Mouse (Mus musculus) liver, embryonic 14.5 days (tissue): ENCODE measurements at regions not wholly inside any gene's neighbourhood (a gene's known extent, or its start where the extent isn't known, plus 50 kb on each side); places are given as distances from the start of the nearest gene placed in this dataset.
"Not testable (repeated sequence)": the region's sequence is repeated elsewhere in the genome, so short reads cannot be mapped to it uniquely, and the experiment has no call there.

Experiments
- ATAC-seq: fragments of 200-750 bp; cut with Nextera tagmentation; 2 replicates; pipeline ENCODE4 v1.8.0; 2017; ENCODE audit warnings: moderate number of reproducible peaks, mild to moderate bottlenecking, moderate library complexity; ENCODE audit not compliant: insufficient read depth
- DNase-seq, 3 experiments: peaks; one replicate each; pipeline ENCODE4 v3.0.0-alpha.2; 2012 to 2013; ENCODE audit warnings: low read depth in 3 of 3, low spot score in 3 of 3
- H3K27ac ChIP-seq: fragments of 300-500 bp; sonication (generic); 2 replicates; pipeline ENCODE4 v1.5.1; 2014; ENCODE audit warnings: moderate library complexity, mild to moderate bottlenecking, control low read depth, inconsistent platforms
- H3K27me3 ChIP-seq: fragments of 300-500 bp; sonication (generic); 2 replicates; pipeline ENCODE4 v1.6.1; 2014; ENCODE audit warnings: mild to moderate bottlenecking, low read length, moderate library complexity; ENCODE audit not compliant: control insufficient read depth, insufficient read depth
- H3K36me3 ChIP-seq: fragments of 300-500 bp; sonication (generic); replicated peaks from 2 replicates; pipeline ENCODE4 v1.6.1; 2014; ENCODE audit warnings: low read depth; ENCODE audit not compliant: control insufficient read depth, insufficient read depth
- H3K4me1 ChIP-seq, 2 experiments: fragments of 200-500 bp in 1 of 2; fragments of 300-500 bp in 1 of 2; sonication (generic) in 1 of 2; replicated peaks; 2 replicates each; pipeline ENCODE4 v1.6.1; 2012 to 2014; ENCODE audit warnings: antibody characterized with exemption in 1 of 2, inconsistent platforms in 1 of 2, low read length in 1 of 2; ENCODE audit not compliant: control insufficient read depth in 2 of 2, insufficient read depth in 2 of 2
- H3K4me2 ChIP-seq: fragments of 300-500 bp; sonication (generic); 2 replicates; pipeline ENCODE4 v1.6.1; 2014; ENCODE audit warnings: low read depth, mild to moderate bottlenecking, control low read depth, moderate library complexity
- H3K4me3 ChIP-seq, 2 experiments: fragments of 200-500 bp in 1 of 2; fragments of 300-500 bp in 1 of 2; sonication (generic) in 1 of 2; 2 replicates each; pipeline ENCODE4 v1.5.1; 2012 to 2014; ENCODE audit warnings: low read depth in 2 of 2, low read length in 2 of 2, mild to moderate bottlenecking in 2 of 2, control low read depth in 1 of 2, inconsistent platforms in 1 of 2, moderate library complexity in 1 of 2; ENCODE audit not compliant: insufficient read depth in 1 of 2
- H3K9ac ChIP-seq: fragments of 300-500 bp; sonication (generic); replicated peaks from 2 replicates; pipeline ENCODE4 v1.6.1; 2014; ENCODE audit warnings: mild to moderate bottlenecking, control low read depth, moderate library complexity
- H3K9me3 ChIP-seq: fragments of 300-500 bp; sonication (generic); 2 replicates; pipeline ENCODE4 v1.6.1; 2016; ENCODE audit warnings: low read length, mixed read lengths; ENCODE audit not compliant: control insufficient read depth
- CTCF ChIP-seq: IDR thresholded peaks from 2 replicates; pipeline ENCODE4 v1.5.1; 2016; ENCODE audit warnings: antibody characterized with exemption, low read depth, control low read depth
- EP300 ChIP-seq: IDR thresholded peaks from 2 replicates; pipeline ENCODE4 v1.6.1; 2016; ENCODE audit warnings: antibody characterized with exemption, low read depth
- WGBS: fragments of 180-500 bp; shearing (Covaris S2); extraction: QIAGEN DNeasy Blood & Tissue Kit; methylation state at CpG from one replicate; pipeline ENCODE4 v1.1.7; 2014; ENCODE audit not compliant: insufficient replicate concordance; 5-methylcytosine and 5-hydroxymethylcytosine counted together

DNA sequence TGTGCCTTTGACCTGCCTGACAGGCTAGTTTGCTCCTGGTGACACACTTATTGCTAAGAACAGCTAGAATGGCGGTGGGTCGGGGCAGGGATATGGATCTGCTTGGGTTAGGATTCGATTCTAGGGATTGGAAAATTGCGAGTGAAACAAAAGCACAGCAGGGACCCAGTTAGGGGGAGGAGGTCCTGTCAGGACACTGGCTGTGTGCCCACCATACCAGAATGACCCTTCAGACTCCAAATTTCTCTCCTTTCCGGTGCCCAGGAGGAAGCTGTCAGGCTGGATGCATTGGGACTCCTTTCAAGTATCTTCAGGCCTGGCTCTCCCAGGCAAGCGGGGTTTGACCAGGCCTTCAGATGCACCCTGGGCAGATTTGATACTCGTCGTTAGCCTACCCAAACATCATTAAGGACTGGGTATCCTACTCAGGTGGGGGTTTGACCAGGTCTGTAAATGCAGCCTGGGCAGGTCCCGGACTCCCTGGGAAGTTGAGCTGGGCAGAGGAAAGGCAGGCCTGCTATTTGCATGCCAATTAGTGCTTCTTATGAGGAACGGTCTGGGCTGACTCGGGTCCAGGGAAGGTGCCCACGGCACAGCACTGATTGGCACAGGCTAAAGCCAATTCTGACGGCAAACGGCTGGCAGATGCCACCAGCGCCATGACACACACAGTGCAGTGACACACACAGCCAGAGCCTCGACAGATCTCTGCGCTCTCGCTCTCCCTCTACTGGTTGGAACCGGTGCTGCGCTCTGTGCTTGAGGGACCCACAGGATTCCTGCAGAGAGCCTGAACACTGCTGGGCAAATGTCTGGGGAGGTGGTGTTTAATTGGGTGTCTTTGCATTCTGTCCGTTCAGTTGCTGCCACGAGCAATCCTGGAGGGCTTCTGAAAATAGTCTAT, 403.3 kb downstream of the Ice1 start:
- Histone ChIP-seq H3K4me3 (no peak overlapping the region), H3K36me3 (no peaks in the 10 kb centered on the region), H3K27me3 (no peaks in the 10 kb centered on the region), H3K9me3 (no peaks in the 10 kb centered on the region), H3K9ac (no peak overlapping the region), H3K4me1 (no peaks in the 10 kb centered on the region), H3K4me2 (no peak overlapping the region), H3K27ac (no peak overlapping the region)
- DNase-seq (no peak), ATAC-seq (no peak)
- WGBS: 29% methylated on average over 22 of the region's 22 CpGs
- TF ChIP-seq EP300 (no peak), CTCF (peak; percentile 86)

DNA sequence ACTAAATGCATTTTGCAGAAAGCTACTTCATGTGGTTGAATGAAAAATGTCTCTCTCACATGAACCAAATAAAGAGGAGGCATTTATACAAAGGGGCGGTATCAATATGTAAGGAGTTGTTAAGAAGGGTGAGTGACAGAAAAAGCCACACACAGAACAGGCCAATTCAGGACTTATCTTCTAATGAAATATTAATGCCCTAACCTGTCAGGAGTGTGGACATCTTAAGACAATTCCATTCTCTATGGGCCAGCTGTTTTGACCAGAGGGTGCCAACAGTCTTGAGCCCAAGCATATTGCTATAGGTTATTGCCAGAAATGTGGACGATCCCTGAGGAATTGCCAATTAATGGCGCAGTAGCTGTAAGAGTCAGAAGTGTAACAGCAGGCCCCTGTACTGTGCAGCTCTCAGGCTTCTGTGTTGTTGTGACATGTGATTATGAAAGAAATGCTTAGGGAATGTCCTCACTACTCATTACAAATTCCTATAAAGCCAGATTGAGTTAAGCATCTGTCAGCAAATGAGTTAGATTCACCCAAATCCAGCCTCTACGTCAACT, 393.8 kb downstream of the Ice1 start:
- no peak overlapping the region for H3K4me2 ChIP-seq
- 71% methylated on average over 4 of the region's 4 CpGs for WGBS
- H3K9ac ChIP-seq: no peak overlapping the region
- no peaks in the 10 kb centered on the region for H3K27me3 ChIP-seq
- H3K4me1 ChIP-seq: no peaks in the 10 kb centered on the region
- DNase-seq (no peak), ATAC-seq (no peak)
- TF ChIP-seq EP300 (no peak), CTCF (no peak)
- H3K36me3 ChIP-seq: no peaks in the 10 kb centered on the region
- no peak overlapping the region for H3K27ac ChIP-seq
- H3K9me3 ChIP-seq: no peaks in the 10 kb centered on the region
- H3K4me3 ChIP-seq: no peak overlapping the region

DNA sequence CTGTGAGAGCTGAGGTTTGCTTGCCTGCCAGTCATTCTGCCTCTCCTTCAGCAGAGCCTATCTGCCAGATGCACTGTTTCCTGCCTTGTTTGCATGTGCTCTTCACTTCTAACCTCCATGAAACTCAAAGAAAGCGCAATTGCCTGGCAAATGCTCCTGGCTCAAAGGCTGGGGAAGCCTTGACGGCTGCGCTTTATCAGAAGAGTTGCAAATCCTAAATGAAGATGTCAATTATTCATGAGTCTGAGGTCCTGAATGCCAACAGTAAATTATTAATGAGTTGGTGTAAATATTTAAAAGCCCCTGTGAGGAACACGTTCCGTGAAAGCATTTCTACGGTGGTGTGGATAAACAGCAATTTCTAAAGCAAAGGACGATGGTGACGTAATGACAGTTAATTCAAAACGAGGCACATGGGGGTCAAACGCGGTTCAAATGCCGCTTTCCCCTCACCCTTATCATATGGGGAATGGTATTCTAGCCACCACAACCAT, 377.4 kb downstream of the Ice1 start:
- WGBS: 42% methylated on average over 12 of the region's 12 CpGs
- Histone ChIP-seq H3K27ac (no peak overlapping the region), H3K9me3 (no peaks in the 10 kb centered on the region), H3K27me3 (no peaks in the 10 kb centered on the region), H3K9ac (no peak overlapping the region), H3K36me3 (no peaks in the 10 kb centered on the region), H3K4me2 (no peak overlapping the region), H3K4me3 (no peak overlapping the region), H3K4me1 (no peaks in the 10 kb centered on the region)
- ATAC-seq (no peak), DNase-seq (no peak)
- TF ChIP-seq CTCF: no peak
- TF ChIP-seq EP300: no peak

DNA sequence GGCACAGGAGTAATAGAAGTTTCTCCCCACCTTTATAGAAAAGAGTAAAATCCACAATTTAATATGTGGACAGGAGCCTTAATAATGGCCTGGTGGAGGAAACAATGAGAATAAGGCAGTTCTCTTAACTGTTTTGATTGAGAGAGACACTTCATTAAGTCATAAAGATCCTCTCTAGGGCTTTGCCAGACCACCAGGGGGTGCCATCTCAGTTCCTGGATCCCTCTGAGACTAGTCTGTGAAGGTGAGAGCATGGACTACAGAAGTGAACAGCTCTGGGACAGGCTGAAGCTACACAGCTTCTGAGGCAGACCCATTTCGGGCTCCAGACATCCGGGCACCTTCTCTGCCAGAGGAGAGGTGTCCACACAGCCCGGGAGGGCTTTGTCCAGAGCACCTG, 373.8 kb downstream of the Ice1 start:
- ATAC-seq (no peak), DNase-seq (no peak)
- Histone ChIP-seq H3K36me3 (no peaks in the 10 kb centered on the region), H3K9ac (no peak overlapping the region), H3K4me3 (no peak overlapping the region), H3K4me2 (no peak overlapping the region), H3K27ac (no peak overlapping the region), H3K27me3 (no peaks in the 10 kb centered on the region), H3K9me3 (no peaks in the 10 kb centered on the region), H3K4me1 (no peaks in the 10 kb centered on the region)
- WGBS: 58% methylated on average over 3 of the region's 3 CpGs
- TF ChIP-seq EP300 (no peak), CTCF (no peak; the same call in 1 of the 2 replicates)

DNA sequence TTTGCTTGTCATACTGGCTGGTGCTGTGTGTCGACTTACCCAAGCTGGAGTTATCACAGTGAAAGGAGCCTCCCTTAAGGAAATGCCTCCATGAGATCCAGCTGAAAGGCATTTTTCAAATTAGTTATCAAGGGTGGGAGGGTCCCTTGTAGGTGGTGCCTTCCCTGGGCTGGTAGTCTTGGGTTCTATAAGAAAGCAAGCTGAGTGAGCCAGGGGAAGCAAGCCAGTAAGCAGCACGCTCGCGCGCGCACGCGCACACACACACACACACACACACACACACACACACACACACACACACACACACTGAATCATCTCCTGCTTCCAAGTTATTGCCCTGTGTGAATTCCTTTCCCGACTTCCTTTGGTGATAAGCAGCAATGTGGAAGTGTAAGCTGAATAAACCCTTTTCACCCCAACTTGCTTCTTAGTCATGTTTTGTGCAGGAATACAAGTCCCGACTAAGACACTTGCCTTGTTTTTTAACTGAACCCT, 360.5 kb downstream of the Ice1 start:
- not testable (repeated sequence) for H3K9ac ChIP-seq, H3K9me3 ChIP-seq, H3K27me3 ChIP-seq, H3K4me2 ChIP-seq, H3K4me1 ChIP-seq, H3K4me3 ChIP-seq, DNase-seq, ATAC-seq, H3K27ac ChIP-seq, H3K36me3 ChIP-seq
- 49% methylated on average over 10 of the region's 10 CpGs for WGBS
